Mouse (Mus musculus) layer of hippocampus, postnatal 36 days (tissue): Measurements from ENCODE around the gene Col23a1. TPM values are rescaled to one million over a fixed set of nuclear protein-coding genes. Genes with fewer than 3 reads are reported as not detected.

Experiments
- DNase-seq, 2 experiments: peaks; one replicate each; pipeline ENCODE4 v3.0.0; 2022
- total RNA-seq, 2 experiments: library from RNA; stranded (reverse); gene quantifications; 2 replicates each; pipeline ENCODE4 v1.2.3; 2021

The Col23a1 gene
- total RNA-seq, 2 experiments from 2014 or later = 4.2 to 4.9 TPM

DNA sequence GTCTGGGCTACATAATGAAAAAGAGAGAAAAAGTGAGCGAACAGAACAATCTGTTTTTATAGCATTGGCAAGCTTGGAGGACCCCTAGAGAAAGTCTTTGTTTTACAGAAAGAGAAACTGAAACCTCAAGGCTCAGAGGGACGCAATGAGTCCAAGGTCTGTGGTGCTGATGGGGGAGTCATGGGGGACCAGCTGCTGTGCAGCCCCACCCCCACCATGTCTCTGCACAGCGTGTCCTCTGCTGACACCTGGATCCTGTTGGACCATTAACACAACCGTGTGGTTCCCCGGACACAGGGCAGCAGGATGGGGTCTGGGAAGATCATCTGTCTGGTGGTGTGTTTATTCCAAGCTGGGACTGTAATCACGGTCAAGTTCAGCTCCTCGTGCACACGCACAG lies 142.2 kb downstream of the Col23a1 start:
- DNase-seq = no peak

DNA sequence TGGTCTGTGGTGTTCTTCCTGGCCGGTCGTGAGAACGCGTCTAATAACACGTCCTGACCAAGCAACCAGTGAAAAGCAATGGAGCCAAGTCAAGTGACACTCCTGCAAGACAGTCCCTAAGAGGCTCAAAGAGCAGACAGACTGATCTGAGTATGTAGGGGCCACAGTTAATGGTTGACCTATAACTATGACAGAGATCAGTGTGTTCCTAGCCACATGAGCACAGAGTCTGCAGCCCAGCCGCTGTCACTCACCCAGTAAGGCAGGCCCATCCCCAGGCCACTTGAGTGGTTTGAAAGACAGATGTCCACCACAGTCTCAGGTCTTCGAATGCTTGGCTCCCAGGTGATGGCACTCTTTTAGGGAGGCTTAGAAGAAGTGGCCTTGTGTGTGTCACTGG lies 152.3 kb downstream of the Col23a1 start:
- no peak for DNase-seq

DNA sequence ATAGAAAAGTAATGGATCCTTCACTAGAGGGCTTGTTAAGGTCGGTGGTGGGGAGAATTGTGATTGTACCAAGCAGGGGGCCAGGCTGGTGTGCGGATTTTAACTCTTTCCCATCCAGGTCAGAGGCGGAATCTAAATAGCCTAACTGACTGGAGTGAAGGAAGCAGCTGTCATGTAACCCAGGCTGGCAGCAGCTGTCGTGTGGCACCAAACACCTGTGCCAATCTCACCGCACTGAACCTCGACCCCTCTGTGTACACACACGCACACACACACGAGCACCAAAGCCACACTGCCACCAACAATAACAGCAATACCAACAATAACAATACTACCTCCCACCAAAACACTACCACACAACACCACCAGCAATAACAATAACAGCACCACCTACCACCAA lies 152.9 kb downstream of the Col23a1 start:
- no peak for DNase-seq

DNA sequence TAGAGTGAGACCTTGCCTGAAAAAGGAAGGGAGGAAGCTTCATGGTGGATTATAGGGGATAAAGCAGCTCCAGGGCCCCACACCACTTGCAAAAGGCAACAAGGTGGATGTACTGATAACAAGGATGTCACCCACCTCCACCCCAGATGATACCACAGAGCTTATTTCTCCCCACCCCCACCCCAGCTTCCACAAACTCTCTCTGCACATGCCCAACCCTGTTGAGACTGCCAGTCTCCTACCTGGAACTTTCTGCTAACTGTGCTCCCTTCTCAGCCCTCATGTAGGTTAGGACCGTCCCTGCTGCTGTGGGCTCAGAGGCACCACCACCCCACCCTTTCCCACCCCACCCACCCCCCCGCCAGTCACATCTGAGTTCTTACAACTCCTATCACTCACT lies 154.1 kb downstream of the Col23a1 start:
- no peak for DNase-seq

DNA sequence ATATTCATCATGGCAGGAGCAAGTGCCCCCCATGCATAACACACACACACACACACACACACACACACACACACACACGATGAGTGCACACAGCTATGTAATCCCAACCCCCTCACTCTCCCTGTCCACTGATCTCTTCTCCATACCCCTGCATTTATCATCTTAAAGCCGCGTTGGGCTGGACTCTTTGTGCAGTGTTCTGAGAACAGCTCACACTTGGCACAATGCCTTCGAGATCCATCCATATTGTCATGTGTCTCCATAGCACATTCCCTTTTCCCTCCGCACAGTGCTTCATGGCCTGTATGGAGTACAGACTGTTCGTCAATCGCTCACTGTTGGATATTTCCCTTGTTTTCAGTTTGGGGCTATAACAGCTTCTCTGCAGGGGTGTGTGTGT lies 154.9 kb downstream of the Col23a1 start:
- DNase-seq = no peak

DNA sequence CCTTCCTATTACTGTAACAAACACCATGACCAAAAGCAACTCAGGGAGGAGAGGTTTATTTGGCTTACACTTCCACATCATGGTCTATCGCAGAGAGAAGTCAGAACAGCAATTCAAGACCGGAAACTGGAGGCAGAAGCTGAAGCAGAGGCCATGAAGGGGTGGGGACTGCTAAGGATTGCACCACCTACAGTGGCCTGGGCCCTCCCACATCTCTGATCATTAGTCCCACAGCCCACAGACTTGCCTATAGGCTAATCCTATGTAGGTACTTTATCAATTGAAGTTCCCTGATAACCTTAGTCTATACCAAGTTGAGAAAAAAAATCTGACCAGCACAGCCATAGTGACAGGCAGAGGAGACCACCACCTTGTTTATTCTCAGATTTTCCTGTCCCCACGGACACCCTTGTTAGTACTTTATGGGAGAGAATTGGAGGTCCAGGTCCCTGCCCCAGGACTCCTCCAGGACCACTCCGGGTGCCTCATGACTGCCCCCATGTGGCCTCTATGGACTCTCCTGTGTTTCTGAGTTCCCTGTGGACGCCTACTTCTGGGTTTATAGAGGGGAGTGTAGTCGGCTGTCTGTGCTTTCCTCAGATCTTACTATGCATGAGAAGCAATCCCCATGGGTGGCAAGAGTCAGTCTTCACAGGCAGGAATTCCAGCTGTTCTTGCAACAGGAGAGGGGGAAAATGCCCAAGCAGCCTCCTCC lies 157.1 kb downstream of the Col23a1 start:
- peak in 1 of 2 experiments; percentile 27 for DNase-seq

DNA sequence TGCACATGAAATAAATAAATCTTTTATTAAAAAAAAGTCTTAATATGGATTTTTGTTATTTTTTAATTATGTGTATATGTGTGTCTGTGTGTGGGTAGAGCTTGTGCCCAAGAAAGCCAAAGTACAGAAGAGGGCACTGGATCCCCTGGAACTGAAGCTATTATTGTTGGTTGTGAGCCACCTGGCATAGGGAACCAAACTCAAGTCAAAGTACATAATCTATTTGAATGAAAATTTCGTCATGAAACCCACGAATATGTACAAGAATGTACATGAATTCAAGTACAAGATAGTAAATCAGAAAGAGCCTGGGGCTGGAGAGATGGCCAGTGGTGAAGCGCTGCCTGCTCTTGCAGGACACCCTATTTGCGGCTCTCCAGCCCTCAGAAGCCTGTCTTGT lies 158.5 kb downstream of the Col23a1 start:
- no peak for DNase-seq

DNA sequence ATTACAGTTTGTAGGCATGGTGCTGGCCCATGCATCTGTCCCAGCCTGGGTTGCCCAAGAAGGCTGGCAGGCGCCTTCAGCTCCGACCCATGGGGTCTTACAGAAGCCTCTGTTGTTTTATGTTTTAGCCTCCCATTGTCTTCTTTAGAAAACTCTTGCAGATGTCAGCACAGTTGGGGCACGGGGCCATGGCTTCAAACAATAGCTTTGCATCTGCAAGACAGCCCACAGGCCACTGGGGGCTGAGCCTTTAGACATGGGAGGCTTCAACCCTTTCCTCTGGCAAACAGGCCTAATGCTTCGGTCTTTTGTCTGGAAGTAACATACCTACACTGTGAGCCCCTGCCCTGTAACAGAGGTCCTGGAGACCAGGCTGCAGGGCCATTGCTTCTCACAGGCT lies 159.0 kb downstream of the Col23a1 start:
- DNase-seq = no peak

DNA sequence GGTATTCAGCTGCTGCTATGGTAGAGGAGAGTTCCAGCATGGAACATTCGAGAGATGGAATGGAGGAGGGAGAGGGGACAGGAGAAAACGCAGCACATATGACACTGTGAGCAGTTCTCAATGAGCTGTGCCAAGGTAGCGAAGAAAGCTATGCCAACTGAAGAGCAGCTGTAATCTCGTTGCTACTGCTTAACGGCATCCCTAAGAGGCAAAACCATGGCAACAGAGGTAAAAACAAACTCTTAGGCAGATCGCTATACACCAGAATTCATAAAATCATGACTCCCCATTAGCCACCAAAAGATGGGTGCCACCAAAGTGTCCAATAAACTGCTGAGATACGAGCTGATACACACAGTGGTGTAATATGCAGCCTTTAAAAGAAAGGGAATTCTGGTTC lies 160.2 kb downstream of the Col23a1 start:
- peak; percentile 18 to 28 for DNase-seq

DNA sequence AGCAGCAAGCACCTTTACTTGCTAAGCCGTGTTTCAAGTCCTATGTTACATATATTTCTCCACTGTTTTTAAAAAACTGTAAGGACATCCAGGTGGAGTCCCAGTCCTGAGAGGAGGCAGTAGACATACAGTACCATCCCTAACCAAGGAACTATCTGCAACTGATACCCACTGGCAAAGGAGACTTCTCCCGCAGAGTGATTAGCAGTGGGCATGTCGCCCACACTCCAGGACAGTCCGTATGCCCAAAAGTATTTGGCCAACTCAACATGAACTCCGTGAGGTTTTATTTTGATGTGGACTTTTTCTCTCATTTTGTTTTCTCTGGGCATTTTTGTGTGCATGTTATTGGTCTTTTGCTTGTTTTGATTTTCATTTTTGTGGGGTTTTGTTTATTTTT lies 161.6 kb downstream of the Col23a1 start:
- no peak for DNase-seq

DNA sequence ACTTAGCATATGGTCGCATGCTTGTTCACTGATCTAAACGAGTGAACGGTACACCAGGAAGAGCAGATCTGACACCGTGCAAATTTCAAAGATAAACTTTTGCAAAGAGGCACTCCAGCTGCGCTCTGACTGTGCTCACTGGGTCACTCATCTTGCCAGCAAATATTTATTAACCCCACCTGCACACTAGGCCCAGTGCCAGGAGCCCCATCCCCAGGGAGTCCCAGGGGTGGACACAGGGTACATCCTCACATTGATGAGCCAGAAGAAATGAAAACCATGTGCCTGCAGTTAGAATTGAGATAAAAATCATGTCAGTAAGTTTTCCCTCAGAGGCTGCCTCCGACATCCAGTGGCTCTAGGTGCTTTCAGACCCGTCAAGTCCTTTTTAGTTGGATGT lies 162.2 kb downstream of the Col23a1 start:
- DNase-seq = no peak

DNA sequence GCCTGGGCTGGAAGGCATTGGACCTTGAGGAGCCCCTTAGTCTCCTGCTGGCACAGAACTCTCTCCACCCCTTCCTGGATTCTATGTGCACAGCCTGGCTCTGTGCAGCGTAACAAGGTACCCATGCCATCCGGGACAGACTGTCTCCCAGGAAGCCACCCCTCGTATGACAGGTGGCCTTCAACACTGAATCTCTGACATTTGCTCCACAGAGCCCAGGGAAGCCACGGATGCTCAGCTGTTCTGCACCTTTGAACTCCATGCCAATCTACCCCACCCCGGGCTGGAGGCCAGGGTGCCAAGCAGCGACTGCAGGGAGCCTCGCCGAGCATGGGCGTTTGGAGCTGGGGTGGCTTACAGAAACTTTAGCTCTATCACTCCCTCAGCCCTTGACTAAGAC lies 164.0 kb downstream of the Col23a1 start:
- DNase-seq = no peak

DNA sequence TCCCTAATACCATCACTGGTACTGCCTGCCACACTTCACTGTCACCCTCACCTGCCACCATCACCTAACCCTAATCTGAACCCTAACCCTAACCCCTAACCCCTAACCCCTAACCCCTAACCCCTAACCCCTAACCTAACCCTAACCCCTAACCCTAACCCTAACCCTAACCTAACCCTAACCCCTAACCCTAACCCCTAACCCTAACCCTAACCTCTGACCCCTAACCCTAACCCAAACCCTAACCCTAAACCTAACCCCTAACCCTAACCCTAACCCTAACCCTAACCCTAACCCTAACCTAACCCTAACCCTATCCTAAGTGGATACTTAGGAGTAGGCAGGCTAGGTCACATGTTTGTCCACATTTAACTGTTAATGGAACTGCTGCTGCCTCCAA lies 165.8 kb downstream of the Col23a1 start:
- DNase-seq = no peak

DNA sequence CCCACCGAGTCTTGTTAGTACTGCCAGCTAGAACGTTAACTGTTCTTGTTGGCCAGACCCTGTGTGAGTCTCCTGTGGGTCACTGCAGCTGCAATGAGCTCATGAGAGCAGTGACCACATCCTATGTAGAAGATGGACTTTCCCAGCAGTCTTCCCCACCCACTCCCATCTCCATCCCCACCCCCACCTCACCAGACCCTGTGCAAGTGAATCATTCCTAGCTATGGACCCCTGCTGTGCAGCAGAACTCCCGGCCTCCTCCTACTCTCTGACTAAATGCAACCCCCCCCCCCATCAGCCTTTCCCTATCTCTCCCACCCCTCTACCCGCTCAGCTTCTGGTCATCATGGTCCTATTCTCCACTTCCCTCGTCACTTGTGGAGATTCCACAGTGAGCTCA lies 167.9 kb downstream of the Col23a1 start:
- no peak for DNase-seq

DNA sequence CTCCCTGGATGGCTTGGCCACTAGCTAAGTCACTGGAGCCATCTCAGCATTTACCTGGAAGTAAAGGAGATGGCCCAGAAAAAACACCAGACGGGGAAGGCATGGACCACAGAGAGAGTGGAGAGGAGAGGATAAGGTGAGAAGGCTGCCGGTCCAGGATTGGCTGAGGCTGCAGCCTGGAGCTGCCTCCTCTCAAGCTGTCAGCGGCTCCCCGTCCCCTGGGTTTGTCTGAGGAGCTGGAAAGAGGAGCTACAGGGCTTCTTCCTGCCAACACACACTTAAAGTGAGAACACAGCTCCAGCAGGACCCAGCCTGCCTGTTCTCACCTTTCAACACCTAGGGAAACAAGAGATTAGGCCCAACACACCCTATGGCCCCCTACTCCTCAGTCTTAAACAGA lies 168.9 kb downstream of the Col23a1 start:
- DNase-seq = no peak

DNA sequence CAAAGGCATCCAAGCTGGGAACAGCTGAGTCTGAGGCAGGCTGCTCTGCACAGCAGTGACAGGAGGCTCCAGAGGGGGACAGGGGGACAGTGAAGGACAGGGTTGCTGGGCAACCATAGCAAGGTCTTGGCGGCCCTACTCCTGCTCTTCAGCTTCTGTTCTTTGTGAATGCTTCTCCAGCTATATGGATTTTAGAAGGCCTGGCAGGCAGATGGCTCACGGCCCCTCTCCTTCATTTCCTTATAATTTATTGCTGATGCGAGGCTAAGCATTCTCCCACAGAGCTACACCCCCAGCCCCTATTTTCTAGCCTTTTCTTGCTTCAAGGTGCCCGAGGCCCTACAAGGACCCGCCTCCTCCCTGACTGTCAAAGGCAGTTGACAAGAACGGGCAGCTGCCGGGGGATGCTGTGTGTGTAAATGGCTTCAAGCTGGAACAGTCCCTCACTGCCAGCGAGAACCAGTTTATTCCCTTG lies 169.9 kb downstream of the Col23a1 start:
- DNase-seq = no peak

DNA sequence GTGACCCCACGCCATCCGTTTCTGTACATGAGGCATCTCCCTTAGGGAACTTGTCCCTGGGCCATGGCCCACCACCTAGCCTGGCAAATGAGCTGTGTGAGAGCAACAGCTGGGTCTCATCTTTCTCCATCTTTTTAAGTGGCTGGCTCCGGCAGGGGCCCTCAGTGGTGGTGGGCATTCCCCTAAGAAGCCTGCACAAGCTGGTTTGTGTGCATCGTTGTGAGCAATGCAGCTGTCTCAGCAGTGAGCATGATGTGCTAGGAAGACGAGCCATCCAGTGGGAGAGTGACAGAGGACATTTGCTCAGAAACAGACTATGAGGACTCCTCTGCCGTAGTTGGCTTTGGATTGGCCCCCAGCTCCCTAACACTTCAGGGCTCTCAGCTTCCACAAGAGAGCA lies 179.0 kb downstream of the Col23a1 start:
- no peak for DNase-seq

DNA sequence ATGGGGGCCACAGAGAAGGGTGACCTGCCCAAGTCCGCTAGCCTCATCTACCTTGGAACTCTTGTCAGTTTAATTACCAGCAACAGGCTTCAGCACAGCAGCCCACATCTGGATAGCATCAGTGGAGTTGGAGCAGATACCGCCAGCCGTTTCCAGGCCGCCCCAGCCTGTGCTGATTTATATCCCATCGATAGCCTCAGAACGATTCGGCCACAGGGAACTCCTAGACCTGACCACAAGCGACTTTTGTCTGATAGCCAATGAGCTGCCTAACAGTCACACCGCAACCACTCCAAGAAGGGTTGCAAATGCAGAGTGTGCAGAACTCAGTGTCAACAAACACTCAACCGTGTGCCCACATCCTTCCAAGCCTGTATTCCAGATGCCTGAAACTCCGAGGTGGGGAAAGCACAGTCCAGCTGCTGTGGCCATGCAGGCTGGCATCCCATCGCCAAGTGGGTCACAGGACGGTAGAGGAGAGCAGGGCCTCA lies 179.7 kb downstream of the Col23a1 start:
- no peak for DNase-seq

DNA sequence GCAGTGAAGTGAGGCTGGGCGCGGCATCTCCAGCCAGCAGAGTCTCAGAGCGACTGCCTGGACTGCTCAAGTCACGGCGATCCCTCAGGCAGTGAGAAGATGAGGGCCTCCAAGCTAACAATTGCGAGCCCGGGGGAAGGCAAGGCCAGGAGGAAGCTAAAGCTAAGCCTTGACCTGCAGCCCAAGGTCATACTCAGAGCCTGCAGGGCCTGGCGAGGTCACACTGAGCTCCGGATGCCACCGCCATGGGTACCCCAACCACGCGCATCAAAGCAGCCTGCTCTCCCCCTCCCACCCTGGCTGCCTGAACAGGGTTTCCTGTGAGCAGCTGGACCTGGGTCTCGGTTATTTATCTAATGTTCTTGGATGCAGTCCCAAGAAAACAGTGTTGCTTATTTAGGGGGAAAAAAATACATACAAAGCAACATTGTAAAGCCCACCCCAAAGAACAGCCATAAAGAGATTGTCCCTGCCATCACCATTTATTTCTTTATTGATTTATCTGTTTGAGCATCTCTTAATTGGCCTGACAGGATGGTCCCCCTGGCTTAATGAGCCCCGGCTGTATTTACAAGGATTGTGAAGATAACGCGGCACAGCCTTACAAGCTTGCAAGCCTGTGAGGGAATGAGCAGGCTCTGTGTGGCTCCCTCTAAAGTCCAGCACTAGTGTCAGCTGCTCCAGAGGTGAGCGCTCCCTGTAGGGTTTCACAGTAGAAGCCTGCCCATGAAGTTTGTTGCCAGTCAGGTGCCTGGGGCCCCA lies 180.8 kb downstream of the Col23a1 start:
- DNase-seq = no peak

DNA sequence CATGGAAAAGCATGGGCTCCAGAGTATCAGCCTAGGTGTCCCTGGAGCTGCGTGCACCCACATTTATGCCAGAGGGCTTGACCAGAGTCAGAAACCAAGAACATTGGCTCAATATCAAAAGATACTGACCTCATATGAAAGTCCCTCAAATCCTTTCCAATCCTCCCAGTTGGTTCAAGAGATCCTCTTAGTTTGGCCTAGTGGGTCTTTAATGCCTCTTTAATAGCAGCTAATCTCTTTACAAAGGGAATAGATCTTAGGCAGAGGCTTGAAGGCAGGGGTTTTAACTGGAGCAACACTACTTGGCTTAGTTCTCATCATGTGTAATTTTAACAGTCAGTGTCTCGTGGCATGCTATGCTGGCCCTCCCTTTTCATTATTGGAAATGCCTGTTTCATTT lies 184.0 kb downstream of the Col23a1 start:
- no peak for DNase-seq

DNA sequence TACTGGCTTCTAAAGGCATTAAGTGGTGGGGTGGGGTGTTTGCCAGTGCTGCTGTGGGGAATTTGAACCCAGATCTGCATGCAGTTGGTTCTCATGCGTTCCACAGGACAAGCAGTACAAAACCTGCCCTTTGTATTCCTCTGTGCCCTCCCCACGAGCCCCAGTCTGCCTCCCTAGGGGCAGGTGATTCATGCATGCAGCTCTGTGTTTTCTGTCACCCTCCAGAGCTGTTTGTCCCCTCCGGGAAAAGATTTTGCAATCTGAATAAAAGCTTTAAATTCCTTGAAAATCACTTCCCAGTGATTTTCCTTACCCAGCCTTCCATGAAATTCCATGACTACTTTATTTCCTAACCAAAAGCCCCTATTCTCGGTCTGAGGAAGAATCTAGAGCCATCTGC lies 186.8 kb downstream of the Col23a1 start:
- no peak for DNase-seq

DNA sequence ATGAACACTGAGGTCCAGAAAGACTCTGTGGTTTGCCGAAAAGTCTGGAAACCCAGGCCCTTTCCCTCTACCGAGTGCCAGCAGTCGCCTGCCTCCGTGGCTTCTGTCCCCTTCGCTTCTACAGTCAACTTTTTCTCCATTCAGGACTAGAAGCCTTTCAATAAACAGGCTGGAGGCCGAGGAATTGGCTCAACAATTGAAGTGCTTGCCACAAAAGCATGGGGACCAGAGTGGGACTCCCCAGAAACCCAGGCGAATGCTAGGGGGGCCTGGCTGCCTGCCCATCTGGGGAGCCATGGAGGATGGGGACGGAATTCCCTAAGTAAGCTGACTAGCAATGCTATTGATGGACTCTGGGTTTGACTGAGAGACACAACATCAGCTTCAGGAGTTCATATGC lies 187.9 kb downstream of the Col23a1 start:
- DNase-seq = no peak

DNA sequence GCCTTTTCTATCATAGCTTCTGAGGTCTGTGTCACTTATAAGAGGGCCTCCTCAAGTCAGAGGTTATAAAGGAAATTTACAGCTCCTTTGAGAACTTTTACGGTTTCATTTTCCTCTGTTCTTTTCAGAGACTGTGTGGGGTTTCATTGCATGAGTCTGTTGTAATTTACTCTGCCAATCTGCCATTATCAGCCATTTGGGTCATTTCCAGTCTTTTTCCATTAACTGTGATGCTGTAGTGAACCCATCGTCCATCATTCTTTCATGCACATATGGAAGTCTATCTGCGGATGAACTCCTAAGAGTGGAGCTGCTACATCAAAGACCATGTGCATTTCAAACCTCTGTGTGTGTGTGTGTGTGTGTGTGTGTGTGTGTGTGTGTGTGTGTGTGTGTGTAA lies 192.5 kb downstream of the Col23a1 start:
- no peak for DNase-seq

DNA sequence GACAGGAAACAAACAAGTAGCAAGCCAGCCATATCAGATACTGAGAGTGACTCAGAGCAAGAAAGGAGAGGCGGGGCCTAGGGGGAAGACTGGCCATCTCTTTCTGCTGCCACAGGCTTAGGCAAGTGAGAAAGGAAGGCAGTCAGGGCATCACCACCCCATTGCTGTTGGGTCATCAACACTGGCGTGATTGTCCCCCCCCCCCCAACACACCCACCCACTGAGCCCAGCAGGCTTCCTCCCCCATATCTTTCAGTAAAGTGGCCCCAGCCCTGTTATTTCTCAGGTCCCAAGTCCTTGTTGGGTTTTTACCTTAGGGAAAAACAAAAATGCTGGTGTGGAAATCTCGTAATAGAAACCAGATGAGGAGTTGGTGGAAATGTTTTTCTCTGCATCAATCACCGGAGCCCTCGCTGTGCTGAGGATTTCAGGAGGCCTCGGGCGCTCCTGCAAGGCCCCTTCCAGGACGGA lies 195.4 kb downstream of the Col23a1 start:
- DNase-seq = no peak
